Mouse (Mus musculus) stomach, postnatal 0 days (tissue): Measurements from ENCODE around the gene Rassf2.

Experiments
- CTCF ChIP-seq: IDR thresholded peaks from 2 replicates; pipeline ENCODE4 v1.5.1; 2016; ENCODE audit warnings: antibody characterized with exemption, low read depth, mild to moderate bottlenecking, moderate library complexity
- EP300 ChIP-seq: optimal IDR thresholded peaks from 2 replicates; pipeline ENCODE3; 2016; ENCODE audit warnings: antibody characterized with exemption

DNA sequence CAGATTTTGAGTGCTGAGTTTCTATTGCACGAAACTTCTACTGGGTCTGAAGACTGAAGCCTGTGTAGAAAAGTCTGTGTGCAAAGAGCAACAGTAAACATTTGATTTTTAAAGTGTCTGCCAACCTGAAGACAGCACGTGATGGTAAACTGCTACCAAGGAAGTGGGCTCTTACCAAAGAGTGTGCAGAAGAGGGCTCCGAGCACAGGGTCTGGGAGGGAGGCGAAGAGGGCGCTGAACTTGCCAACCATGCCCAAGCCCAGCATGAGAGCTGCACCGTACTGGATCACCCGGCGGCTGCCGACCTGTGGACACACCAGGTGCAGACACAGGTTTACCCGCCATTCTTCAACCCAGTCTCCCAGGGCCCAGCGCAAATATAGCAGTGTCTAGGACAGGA, 31.8 kb upstream of the Rassf2 start:
- no peak for TF ChIP-seq EP300
- TF ChIP-seq CTCF, result no peak
